Mouse (Mus musculus): ENCODE data around the gene Adgrb3.

- no peak for TF ChIP-seq POLR2A (IDR thresholded peaks at IDR 0.05; ENCODE audit: insufficient read depth, low read length)
- no peak for TF ChIP-seq CTCF (IDR thresholded peaks at IDR 0.05; ENCODE audit: low read depth, low read length)
Observed at GRCm38 (mm10) chr1:25854451-25854978, 25.0 kb upstream of the Adgrb3 start.
